Mouse (Mus musculus) thymus, adult 2 months (tissue): ENCODE measurements around the gene D430041D05Rik. TPM values are rescaled to one million over a fixed set of nuclear protein-coding genes. Genes with fewer than 3 reads are reported as not detected.

Experiments used
- DNase-seq: peaks from one replicate; pipeline ENCODE4 v3.0.0; 2021
- H3K27ac ChIP-seq: fragments of 200-500 bp; 2 replicates; pipeline ENCODE4 v1.5.1; 2012; ENCODE audit warnings: low read length, control low read depth; ENCODE audit not compliant: control insufficient read depth, insufficient read depth
- H3K27me3 ChIP-seq: fragments of 200-500 bp; 2 replicates; pipeline ENCODE4 v1.6.1; 2012; ENCODE audit warnings: mild to moderate bottlenecking, low read length, moderate library complexity, mixed read lengths; ENCODE audit not compliant: control insufficient read depth, insufficient read depth
- H3K36me3 ChIP-seq: fragments of 200-500 bp; 2 replicates; pipeline ENCODE4 v1.6.1; 2012; ENCODE audit warnings: mild to moderate bottlenecking, low read length, moderate library complexity; ENCODE audit not compliant: control insufficient read depth, insufficient read depth
- H3K4me1 ChIP-seq: fragments of 200-500 bp; replicated peaks from 2 replicates; pipeline ENCODE4 v1.6.1; 2012; ENCODE audit warnings: low read length; ENCODE audit not compliant: control insufficient read depth, insufficient read depth
- H3K4me3 ChIP-seq: fragments of 200-500 bp; 2 replicates; pipeline ENCODE4 v1.5.1; 2012; ENCODE audit warnings: mild to moderate bottlenecking, low read length, control low read depth, moderate library complexity; ENCODE audit not compliant: control insufficient read depth, insufficient read depth
- CTCF ChIP-seq: fragments of 200-500 bp; IDR thresholded peaks from 2 replicates; pipeline ENCODE4 v1.5.1; 2012; ENCODE audit warnings: mild to moderate bottlenecking, control low read depth, low read length, moderate library complexity, borderline replicate concordance; ENCODE audit not compliant: control insufficient read depth, poor library complexity, insufficient read depth; ENCODE audit errors: extremely low read depth
- POLR2A ChIP-seq: fragments of 200-500 bp; IDR thresholded peaks from 2 replicates; pipeline ENCODE4 v1.6.1; 2012; ENCODE audit warnings: mild to moderate bottlenecking, low read length, control low read depth, moderate library complexity; ENCODE audit not compliant: control insufficient read depth, poor library complexity, insufficient read depth; ENCODE audit errors: extremely low read depth
- WGBS: fragments of 180-500 bp; shearing (Covaris S2); methylation state at CpG from one replicate; pipeline ENCODE4 v1.1.7; 2018; 5-methylcytosine and 5-hydroxymethylcytosine counted together
- polyA plus RNA-seq: library from polyadenylated mRNA; depleted of rRNA; stranded (reverse); fragments of >200 nt; gene quantifications from 2 replicates; pipeline ENCODE4 v1.2.3, GENCODE M21; 2012

The D430041D05Rik gene
- polyA plus RNA-seq, 1 experiment = 3.0 TPM

DNA sequence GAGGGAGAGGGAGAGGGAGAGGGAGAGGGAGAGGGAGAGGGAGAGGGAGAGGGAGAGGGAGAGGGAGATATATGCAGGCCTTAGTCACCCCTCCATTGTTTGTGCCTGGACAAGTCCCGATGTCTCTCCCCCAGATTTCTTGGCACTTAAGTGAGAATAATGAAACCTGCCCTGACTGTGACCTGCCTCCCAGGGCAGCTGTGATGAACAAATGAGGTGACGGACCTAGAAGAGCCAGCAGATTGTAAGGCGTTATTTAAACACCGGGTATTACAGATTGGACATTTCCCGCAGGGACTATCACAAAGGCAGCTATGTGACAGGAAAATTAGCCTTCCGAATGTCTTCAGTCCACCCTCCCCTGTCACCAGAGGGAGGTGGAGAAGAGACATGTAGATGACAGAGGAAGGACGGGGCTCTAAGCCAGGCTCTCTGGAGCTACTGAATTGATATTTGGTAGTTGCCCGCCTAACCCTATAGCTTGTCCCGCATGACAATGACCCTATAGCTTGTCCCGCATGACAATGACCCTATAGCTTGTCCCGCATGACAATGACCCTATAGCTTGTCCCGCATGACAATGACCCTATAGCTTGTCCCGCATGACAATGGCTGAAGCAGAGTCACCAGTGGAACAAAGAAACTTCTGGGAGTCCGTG lies 191.0 kb downstream of the D430041D05Rik start:
- Histone ChIP-seq H3K4me3 (no peak overlapping the region), H3K27me3 (no peaks in the 10 kb centered on the region), H3K4me1 (no peaks in the 10 kb centered on the region), H3K27ac (no peak overlapping the region), H3K36me3 (no peaks in the 10 kb centered on the region)
- TF ChIP-seq POLR2A (no peak), CTCF (no peak)
- WGBS = 89% methylated on average over 14 of the region's 14 CpGs
- DNase-seq = no peak

- 83% methylated on average over 9 of the region's 9 CpGs for WGBS
Observed at GRCm38 (mm10) chr2:104218588-104219065, 192.2 kb downstream of the D430041D05Rik start.

GRCm38 (mm10) chr2:104218114-104218513 lies 192.7 kb downstream of the D430041D05Rik start:
- Histone ChIP-seq H3K27me3 (no peaks in the 10 kb centered on the region), H3K36me3 (no peaks in the 10 kb centered on the region), H3K4me3 (no peak overlapping the region), H3K27ac (no peak overlapping the region), H3K4me1 (no peaks in the 10 kb centered on the region)
- 84% methylated on average over 10 of the region's 10 CpGs for WGBS
- DNase-seq = no peak
- TF ChIP-seq CTCF (no peak), POLR2A (no peak)

More at GRCm38 (mm10) chr2:104218588-104219065, 192.2 kb downstream of the D430041D05Rik start:
- Histone ChIP-seq H3K27me3 (no peaks in the 10 kb centered on the region), H3K27ac (no peak overlapping the region), H3K36me3 (no peaks in the 10 kb centered on the region), H3K4me1 (no peaks in the 10 kb centered on the region), H3K4me3 (no peak overlapping the region)
- TF ChIP-seq POLR2A (no peak), CTCF (no peak)
- no peak for DNase-seq

DNA sequence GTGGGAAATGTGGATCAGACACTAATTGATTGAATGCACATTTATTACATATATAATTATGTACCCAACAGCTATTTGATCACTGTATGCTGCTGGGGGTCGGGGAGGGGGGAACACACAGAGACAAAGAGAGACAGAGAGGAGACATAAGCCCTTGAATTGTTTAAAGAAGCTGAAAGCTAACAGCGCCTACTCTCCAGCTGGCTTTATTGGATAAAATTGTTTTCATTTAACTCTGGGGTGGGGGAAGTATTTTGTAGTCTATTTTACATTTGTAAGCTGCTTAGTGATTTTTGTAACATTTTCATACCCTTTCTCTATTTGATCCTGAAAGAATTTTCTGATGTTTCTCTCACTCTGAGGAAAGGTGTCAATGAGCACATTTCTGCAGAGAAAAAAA lies 201.4 kb downstream of the D430041D05Rik start:
- Histone ChIP-seq H3K27ac (no peak overlapping the region), H3K27me3 (no peaks in the 10 kb centered on the region), H3K4me3 (no peak overlapping the region), H3K4me1 (no peaks in the 10 kb centered on the region), H3K36me3 (no peaks in the 10 kb centered on the region)
- WGBS = 88% methylated on average over 2 of the region's 2 CpGs
- DNase-seq = no peak
- TF ChIP-seq CTCF = no peak
- no peak for TF ChIP-seq POLR2A

DNA sequence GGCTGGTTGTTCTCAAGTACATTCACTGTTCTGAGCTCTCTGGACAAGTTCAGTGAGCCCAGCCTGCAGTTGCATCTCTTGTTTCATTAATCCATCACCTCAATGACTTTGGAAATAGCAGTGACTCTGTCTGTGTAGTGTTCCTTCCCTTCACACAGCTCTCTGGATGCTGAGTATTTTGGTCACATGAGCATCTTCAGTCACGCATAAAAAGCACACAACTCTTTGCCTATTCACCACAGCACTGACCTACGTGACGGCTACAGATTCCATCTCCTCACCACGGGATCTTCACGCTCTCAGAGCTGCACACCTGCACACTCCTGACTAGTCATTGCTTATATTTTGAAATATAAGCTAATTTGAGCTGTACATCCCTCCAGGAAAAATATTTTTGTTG lies 202.4 kb downstream of the D430041D05Rik start:
- Histone ChIP-seq H3K4me3 (no peak overlapping the region), H3K4me1 (no peaks in the 10 kb centered on the region), H3K27ac (no peak overlapping the region), H3K27me3 (no peaks in the 10 kb centered on the region), H3K36me3 (no peaks in the 10 kb centered on the region)
- 82% methylated on average over 5 of the region's 5 CpGs for WGBS
- DNase-seq = no peak
- no peak for TF ChIP-seq POLR2A
- no peak for TF ChIP-seq CTCF

DNA sequence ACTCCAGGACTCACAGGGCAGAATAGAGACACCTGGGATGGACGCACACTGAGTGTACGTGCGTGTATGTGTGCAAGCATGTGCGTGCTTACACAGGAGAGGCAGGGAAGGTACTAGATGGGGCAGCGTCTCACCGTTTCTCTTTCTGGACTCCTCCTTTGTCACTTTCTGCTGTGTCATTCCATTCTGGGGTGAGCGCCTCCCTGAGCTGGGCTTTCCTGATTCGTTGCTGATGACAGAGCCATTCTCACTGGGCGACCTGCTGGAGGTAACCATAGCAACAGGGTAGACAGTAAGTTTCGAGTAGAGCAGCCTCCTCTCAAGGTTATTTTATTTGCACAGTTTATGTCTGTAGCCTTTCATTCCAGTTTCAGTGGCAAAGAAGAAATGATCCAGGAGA lies 202.9 kb downstream of the D430041D05Rik start:
- no peak for TF ChIP-seq POLR2A
- no peak for TF ChIP-seq CTCF
- no peaks in the 10 kb centered on the region for H3K4me1 ChIP-seq
- WGBS = 34% methylated on average over 10 of the region's 10 CpGs
- no peak for DNase-seq
- no peaks in the 10 kb centered on the region for H3K36me3 ChIP-seq
- no peak overlapping the region for H3K4me3 ChIP-seq
- no peaks in the 10 kb centered on the region for H3K27me3 ChIP-seq
- H3K27ac ChIP-seq = no peak overlapping the region

DNA sequence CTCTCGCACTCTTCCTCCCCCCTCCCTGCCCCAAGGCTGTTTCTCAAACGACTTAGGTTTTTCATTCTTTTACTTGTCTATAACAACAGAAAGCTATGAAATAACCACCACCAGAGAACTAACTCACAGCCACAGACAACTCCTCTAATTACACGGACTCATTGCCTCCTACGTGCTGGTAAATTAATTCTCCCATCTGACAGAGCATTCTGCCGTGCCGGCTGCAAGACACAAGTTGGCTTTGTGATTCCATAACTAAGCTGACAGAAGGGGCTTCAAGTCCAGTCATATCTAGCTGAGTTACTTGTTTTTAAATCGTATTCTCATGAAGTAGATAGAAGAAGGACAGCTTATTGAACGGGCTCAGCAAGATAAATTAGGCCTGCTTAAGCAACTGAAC lies 205.2 kb downstream of the D430041D05Rik start:
- Histone ChIP-seq H3K4me3 (no peak overlapping the region), H3K4me1 (no peaks in the 10 kb centered on the region), H3K27me3 (no peaks in the 10 kb centered on the region), H3K36me3 (no peaks in the 10 kb centered on the region), H3K27ac (no peak overlapping the region)
- TF ChIP-seq POLR2A (no peak), CTCF (no peak)
- 78% methylated on average over 8 of the region's 8 CpGs for WGBS
- DNase-seq = no peak
